Mouse (Mus musculus) gastrocnemius, adult 2 months (tissue): Measurements from ENCODE around the gene Col15a1. TPM values are rescaled to one million over a fixed set of nuclear protein-coding genes. Genes with fewer than 3 reads are reported as not detected.

Experiments used
- DNase-seq: peaks from one replicate; pipeline ENCODE4 v3.0.0; 2022
- H3K27ac ChIP-seq: fragments of 200-600 bp; 2 replicates; pipeline ENCODE4 v1.8.1; 2022; ENCODE audit warnings: mild to moderate bottlenecking
- H3K4me3 ChIP-seq: fragments of 200-600 bp; 2 replicates; pipeline ENCODE4 v1.8.1; 2022; ENCODE audit warnings: mild to moderate bottlenecking, moderate library complexity
- CTCF ChIP-seq: fragments of 200-600 bp; IDR thresholded peaks from 2 replicates; pipeline ENCODE4 v1.8.1; 2022; ENCODE audit warnings: antibody characterized with exemption, mild to moderate bottlenecking, moderate library complexity
- intact Hi-C: fragments of 180-260 bp; cut with DNase I; formaldehyde crosslinking; loops from one replicate; pipeline ENCODE4 v1.15.1; 2025
- total RNA-seq, 2 experiments: library from RNA; stranded (reverse); gene quantifications; 2 replicates each; pipeline ENCODE4 v1.2.3; 2021

Gene Col15a1
- total RNA-seq, 2 experiments from 2014 or later: 19.5 to 37.8 TPM

DNA sequence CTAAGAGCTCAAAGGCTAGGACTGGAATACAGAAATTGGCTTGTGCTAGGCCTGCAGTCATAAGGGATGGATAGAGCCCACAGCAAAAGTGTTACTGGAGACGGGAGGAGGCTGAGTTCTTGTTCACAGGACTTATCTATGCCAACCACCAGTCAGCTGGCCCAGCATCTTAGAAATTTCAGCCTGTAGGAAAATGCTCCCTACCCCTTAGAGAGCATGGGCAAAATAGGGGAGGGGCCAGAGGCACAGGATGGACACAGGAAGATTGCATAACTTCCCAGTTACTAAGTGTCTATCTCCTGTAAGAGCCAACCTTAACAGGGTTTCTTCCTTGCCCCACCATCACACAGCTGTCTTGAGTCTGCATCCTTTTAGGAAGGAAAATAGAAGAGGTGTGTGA, 116.2 kb downstream of the Col15a1 start:
- DNase-seq: no peak
- Histone ChIP-seq H3K27ac (no peak overlapping the region), H3K4me3 (no peak overlapping the region)
- TF ChIP-seq CTCF: no peak
- intact Hi-C loops: no loop called here

DNA sequence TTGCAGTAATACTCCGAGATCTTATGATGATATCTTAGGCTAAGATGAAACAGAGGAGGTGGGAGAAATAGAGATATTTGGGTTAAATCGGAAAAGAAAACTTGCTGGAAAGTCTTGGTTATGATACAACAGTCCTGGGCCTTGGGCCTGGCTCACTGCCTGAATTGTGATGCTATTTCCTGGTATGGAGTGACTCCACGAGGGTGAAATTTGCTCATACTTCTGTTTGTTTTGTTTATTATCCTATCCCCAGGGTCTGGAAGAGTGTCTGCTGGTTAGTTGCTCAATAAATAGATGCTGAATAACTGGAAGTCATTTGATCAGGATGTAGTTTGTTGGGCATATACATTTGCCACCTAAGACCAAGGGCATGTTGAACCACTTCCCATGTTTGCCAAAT, 119.8 kb downstream of the Col15a1 start:
- no peak for DNase-seq
- Histone ChIP-seq H3K27ac (no peak overlapping the region), H3K4me3 (no peak overlapping the region)
- TF ChIP-seq CTCF: no peak
- intact Hi-C loops: no loop called here

DNA sequence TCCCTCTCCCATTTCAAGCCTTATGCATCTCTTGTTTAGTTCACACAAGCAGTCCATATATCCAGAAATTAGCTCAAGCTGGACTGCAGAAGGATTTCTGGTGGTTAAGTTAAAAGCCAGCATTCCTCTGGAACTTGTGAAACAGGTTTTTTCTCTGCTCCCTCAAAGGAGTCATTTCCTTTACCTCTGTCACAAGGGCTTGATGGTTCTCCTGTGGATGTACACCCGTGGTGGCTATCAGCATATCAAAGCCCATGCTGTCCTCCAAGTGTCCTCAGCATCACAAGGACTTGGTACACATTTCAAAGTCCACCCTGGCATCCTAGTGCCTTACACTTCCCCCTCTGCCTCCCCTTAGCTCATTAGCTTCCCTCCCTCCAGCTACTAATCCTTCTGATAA, 121.3 kb downstream of the Col15a1 start:
- intact Hi-C loops: no loop called here
- Histone ChIP-seq H3K27ac (no peak overlapping the region), H3K4me3 (no peak overlapping the region)
- TF ChIP-seq CTCF: no peak
- DNase-seq: no peak

DNA sequence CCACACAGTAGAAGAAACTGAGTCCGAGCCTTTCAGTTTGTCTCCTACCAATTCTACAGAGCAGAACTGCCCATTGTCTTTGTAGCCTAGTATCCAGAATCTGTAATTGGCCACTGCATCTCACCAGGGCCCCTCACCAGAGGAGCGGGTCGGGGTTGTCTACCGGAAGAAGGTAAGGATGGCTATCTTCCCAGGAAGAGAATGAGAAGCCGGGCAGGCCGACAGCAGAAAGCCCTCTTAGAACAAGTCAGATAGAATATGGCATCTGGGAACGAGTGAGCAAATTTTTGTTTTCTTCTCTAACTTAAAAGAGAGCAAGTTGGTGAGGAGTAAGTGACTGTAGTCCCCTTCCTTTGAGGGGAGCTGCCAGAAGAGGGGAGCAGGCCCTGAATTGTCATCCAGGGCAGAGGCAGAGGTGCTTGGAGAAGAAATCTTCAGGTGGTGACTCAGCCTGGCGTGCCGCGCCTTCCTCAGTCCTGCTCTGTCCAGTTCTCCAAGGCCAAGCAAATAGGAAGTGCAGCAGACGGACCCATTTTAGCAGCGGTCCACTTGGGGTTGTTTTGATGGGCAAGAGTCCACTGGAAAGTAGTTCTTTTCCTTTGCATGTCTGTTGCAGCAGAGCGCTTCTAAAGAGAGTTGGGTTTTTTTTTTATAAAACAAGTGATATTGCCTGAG, 122.6 kb downstream of the Col15a1 start:
- no peak overlapping the region for H3K4me3 ChIP-seq
- no peak for DNase-seq
- intact Hi-C loops: no loop called here
- no peak overlapping the region for H3K27ac ChIP-seq
- TF ChIP-seq CTCF: no peak

DNA sequence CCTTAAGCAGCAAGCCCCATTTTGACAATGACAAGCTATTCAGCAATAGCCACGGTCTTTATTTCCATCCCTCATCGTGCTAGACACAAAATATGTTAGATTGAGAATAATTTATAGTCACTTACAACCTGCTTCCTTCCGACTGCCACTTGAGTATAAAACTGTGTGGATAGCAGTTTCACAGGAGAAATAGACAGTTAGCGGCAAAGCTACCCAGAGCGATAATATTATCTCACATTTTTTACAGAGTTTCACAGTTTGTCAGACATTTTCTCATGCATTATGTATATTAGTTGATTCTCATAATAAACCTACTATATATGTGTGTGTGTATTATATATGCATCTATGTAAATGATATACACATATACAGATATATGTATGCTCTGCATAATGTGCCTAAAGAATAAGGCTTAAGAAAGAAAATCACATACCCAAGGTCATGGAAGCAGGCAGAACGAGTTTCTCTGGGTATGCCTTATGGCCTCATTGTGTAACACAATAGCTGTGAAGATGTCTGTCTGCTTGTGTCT, 124.9 kb downstream of the Col15a1 start:
- no peak overlapping the region for H3K4me3 ChIP-seq
- TF ChIP-seq CTCF: no peak
- intact Hi-C loops: no loop called here
- no peak overlapping the region for H3K27ac ChIP-seq
- DNase-seq: no peak

DNA sequence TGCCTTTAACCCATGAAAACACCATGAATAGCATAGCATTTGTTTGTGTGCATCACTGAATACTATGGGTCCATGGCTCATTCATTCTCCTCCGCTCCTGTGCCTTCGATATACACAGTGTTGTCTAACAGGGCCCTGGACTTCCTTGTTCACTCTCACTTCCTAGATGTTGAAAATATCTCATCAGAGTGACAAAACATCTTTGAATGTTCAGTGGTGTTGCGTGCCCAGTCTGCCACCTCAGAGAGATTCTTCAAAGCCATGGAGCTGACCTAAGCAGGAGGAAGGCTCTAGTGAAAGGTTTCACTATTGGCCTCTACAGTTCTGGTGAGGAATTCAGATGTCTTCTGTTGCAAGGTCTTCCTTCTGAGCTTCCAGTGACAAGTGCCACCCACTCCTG, 125.6 kb downstream of the Col15a1 start:
- DNase-seq: no peak
- intact Hi-C loops: no loop called here
- Histone ChIP-seq H3K27ac (no peak overlapping the region), H3K4me3 (no peak overlapping the region)
- TF ChIP-seq CTCF: no peak

DNA sequence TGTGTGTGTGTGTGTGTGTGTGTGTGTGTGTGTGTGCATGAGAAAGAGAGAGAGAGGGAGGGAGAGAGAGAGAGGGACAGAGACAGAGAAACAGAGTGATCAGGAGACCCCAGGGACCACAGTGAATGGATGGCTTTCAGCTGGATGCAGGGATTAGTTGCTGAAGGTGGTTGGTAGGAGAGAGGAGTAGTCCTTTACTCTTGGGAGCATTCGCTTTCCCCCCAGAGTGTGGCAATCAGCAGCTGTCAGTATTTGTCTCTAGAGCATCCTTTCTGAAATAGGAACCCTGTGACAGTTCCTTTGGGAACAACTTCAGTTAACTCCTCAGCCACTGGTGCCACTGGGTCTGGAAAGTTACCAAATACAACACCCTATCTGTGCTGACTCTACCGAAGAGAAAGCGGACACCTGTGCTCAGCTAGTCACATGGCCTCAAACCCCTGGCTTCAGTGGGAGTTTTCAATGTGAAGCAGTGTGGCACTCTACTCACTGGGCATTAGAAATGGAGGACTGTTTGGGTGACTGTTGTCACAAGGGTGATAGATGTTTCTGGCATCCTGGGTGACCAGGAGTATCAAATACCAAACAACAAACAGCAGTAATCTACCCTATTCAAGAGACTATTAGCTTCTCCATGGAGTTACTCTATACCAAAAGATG, 129.1 kb downstream of the Col15a1 start:
- no peak for TF ChIP-seq CTCF
- no peak overlapping the region for H3K4me3 ChIP-seq
- peak; percentile 26 for DNase-seq
- intact Hi-C loops: no loop called here
- peak overlapping the region; percentile 65 for H3K27ac ChIP-seq

DNA sequence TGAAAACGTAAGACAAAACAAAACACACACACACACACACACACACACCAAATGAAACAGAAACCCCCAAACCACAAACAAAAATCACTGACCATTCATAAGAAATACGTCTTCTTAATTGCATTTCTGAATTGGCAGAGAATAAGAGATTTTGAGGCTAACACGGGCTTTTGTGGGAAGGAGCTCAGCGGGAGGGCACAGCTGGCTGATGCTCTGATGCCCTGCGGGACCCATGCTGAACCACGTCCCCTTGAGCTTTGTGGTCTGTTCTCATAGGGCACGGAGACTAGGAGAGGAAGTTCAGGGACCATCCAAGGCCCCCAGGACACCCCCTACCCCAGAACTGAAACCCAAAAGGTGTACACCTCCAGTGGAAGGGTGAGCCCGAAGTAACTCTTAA, 134.7 kb downstream of the Col15a1 start:
- no peak for DNase-seq
- H3K27ac ChIP-seq: no peak overlapping the region
- TF ChIP-seq CTCF: no peak
- intact Hi-C loops: no loop called here
- H3K4me3 ChIP-seq: no peak overlapping the region; the same call in 1 of the 2 replicates

DNA sequence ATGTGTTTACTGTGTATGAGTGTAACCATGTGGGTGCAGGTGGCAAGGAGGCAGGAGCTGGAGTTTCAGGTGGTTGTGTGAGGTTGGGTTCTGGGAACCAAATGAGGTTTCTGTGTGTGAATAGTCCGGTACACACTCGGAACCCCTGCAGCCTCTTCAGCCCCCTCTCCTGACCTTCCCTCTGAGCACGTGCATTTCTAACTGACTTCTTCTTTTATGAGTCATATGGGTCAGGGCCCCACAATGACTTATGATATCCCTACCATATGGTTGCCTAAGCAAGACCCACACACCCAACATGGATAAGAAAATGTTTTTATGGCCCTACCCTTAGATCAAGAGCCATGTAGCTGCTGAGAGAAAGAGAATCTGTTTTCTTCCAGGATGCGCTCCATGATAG, 139.1 kb downstream of the Col15a1 start:
- H3K4me3 ChIP-seq: no peak overlapping the region
- H3K27ac ChIP-seq: no peak overlapping the region
- no peak for TF ChIP-seq CTCF
- no peak for DNase-seq
- intact Hi-C loops: no loop called here

DNA sequence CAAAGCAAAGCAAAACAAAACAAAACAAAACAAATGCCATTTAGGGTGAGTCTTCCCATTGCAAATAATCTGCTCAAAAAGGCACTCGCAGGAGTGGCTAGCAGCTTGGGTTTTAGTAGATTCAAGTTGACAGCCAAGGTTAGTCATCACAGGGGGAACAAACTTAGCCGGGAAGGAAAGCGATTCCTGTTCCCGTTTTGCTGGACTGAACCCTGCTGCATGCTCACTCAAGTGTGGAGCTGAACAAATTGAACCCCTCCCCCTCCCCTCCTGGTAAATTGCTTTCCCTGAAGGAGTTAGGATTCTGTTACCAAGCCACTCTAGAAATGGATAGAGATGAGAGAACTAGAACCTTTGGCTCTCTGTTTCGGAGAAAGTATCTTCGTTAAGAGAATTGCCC, 141.8 kb downstream of the Col15a1 start:
- TF ChIP-seq CTCF: no peak
- no peak overlapping the region for H3K4me3 ChIP-seq
- intact Hi-C loops: loop anchor here (2.0 to 5.0 kb wide), 3 partner anchors 48 to 99 kb away; no protein-coding TSS in a partner anchor
- no peak for DNase-seq
- H3K27ac ChIP-seq: no peak overlapping the region

DNA sequence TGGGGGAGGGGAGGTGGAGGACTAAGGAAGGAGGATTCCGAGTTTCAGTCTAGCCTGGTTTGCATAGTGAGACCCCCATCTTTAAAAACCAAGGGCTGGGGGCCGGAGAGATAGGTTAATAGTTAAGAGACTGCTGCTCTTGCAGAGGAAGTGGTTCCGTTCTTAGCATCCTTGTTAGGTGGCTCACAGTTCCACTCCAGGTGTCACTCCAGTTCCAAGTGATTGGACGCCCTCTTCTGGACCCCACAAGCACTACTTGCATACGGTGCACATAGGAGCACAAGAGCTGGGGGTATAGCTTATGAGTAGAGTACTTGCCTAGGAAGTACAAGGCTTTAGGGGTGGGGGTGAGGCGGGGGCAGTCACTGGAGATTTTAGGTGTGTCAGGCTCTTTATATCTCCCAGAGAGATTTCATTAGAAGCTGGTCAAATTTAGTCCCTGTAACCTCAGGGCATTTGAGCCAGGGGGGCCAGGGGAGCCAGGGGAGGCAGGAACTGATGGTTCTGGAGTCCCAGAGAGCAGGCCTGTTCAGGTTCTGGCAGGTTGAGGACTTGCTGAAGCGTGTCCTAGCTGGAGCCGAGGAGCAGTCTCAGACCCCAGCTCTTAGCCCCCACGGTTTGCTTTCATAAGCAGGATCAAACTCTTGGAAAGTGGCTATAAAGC, 143.6 kb downstream of the Col15a1 start:
- H3K27ac ChIP-seq: peak overlapping the region; percentile 98
- TF ChIP-seq CTCF: peak; percentile 54
- intact Hi-C loops: loop anchor here (2.0 to 5.0 kb wide), 3 partner anchors 46 to 101 kb away; no protein-coding TSS in a partner anchor
- peak overlapping the region; percentile 98 for H3K4me3 ChIP-seq
- DNase-seq: peak; percentile 46

DNA sequence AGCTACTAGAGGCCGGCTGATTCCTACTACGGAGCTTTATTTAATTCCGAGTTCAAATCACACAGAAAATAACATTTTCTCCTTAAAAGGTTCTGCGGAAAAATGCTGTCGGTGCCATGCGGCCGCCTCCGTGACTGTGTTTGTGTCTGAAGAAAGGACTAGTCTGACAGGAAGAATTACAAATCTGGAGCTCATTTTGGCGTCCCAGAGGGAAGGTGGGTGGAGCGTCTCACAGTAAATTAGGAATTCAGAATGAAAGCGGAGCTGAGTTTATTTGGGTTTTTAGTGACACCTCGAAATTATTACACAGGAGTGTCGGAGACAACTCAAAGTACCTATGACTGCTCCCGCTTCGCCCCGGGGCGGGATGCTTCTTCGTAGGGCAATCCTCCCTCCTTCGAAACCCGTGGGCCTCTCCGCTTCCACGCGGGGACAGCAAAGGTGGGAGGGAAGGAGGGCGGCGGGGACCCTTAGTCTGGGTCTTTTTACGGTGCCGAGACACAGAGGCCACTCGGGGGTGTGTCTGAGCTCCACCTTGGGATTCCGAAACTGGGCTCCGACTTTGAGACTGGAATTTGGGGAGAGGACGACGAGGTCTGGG, 144.2 kb downstream of the Col15a1 start:
- H3K4me3 ChIP-seq: peak overlapping the region; percentile 98
- TF ChIP-seq CTCF: no peak
- peak; percentile 73 for DNase-seq
- H3K27ac ChIP-seq: peak overlapping the region; percentile 98
- intact Hi-C loops: loop anchor here (5.0 kb wide), 2 partner anchors 45 to 60 kb away; no protein-coding TSS in a partner anchor
